Mouse (Mus musculus) B cell, adult 2 months (primary cell): Measurements from ENCODE around the gene Eva1a.

Experiments
- DNase-seq, 2 experiments: peaks; one replicate each; pipeline ENCODE4 v3.0.0; 2022

The Eva1a gene

GRCm38 (mm10) chr6:82066515-82067081 lies 25.8 kb downstream of the Eva1a start:
- no peak for DNase-seq

- no peak for DNase-seq
Observed at GRCm38 (mm10) chr6:82070459-82070858, 29.6 kb downstream of the Eva1a start.

GRCm38 (mm10) chr6:82073011-82073410 lies 32.2 kb downstream of the Eva1a start:
- no peak for DNase-seq

- DNase-seq: no peak
Observed at GRCm38 (mm10) chr6:82073567-82073966, 32.7 kb downstream of the Eva1a start.

- no peak for DNase-seq
Observed at GRCm38 (mm10) chr6:82076364-82076763, 35.5 kb downstream of the Eva1a start.

GRCm38 (mm10) chr6:82078875-82079274 lies 38.0 kb downstream of the Eva1a start:
- DNase-seq: no peak

- DNase-seq: no peak
Observed at GRCm38 (mm10) chr6:82083655-82084054, 42.8 kb downstream of the Eva1a start.

- no peak for DNase-seq
Observed at GRCm38 (mm10) chr6:82084235-82084634, 43.4 kb downstream of the Eva1a start.

GRCm38 (mm10) chr6:82085313-82085908 lies 44.6 kb downstream of the Eva1a start:
- no peak for DNase-seq

GRCm38 (mm10) chr6:82088133-82088532 lies 47.3 kb downstream of the Eva1a start:
- no peak for DNase-seq

GRCm38 (mm10) chr6:82091773-82092172 lies 50.9 kb downstream of the Eva1a start:
- no peak for DNase-seq

- no peak for DNase-seq
Observed at GRCm38 (mm10) chr6:82097705-82098104, 56.9 kb downstream of the Eva1a start.

GRCm38 (mm10) chr6:82098456-82098855 lies 57.6 kb downstream of the Eva1a start:
- DNase-seq: no peak

- DNase-seq: no peak
Observed at GRCm38 (mm10) chr6:82110473-82110872, 69.6 kb downstream of the Eva1a start.

GRCm38 (mm10) chr6:82111111-82111510 lies 70.3 kb downstream of the Eva1a start:
- no peak for DNase-seq

GRCm38 (mm10) chr6:82111540-82111939 lies 70.7 kb downstream of the Eva1a start:
- no peak for DNase-seq

- DNase-seq: no peak
Observed at GRCm38 (mm10) chr6:82112127-82113090, 71.6 kb downstream of the Eva1a start.

GRCm38 (mm10) chr6:82115335-82115965 lies 74.6 kb downstream of the Eva1a start:
- no peak for DNase-seq

- DNase-seq: no peak
Observed at GRCm38 (mm10) chr6:82116176-82116575, 75.3 kb downstream of the Eva1a start.

GRCm38 (mm10) chr6:82117871-82118270 lies 77.0 kb downstream of the Eva1a start:
- no peak for DNase-seq

- DNase-seq: no peak
Observed at GRCm38 (mm10) chr6:82119322-82120162, 78.7 kb downstream of the Eva1a start.

GRCm38 (mm10) chr6:82125134-82125533 lies 84.3 kb downstream of the Eva1a start:
- DNase-seq: no peak
